Mouse (Mus musculus) limb, embryonic 12.5 days (tissue): ENCODE measurements around the gene Wdr74. TPM values are rescaled to one million over a fixed set of nuclear protein-coding genes. Genes with fewer than 3 reads are reported as not detected.

Experiments used
- ATAC-seq: fragments of 200-750 bp; cut with Nextera tagmentation; 2 replicates; pipeline ENCODE4 v1.8.0; 2017; ENCODE audit warnings: low read depth, moderate TSS enrichment; ENCODE audit not compliant: insufficient number of reproducible peaks, insufficient read depth, low FRiP score, low TSS enrichment
- H3K27ac ChIP-seq: fragments of 300-500 bp; sonication (generic); 2 replicates; pipeline ENCODE4 v1.5.1; 2016; ENCODE audit warnings: mild to moderate bottlenecking, moderate library complexity
- H3K27me3 ChIP-seq: fragments of 300-500 bp; sonication (generic); 2 replicates; pipeline ENCODE4 v1.6.1; 2016; ENCODE audit warnings: mild to moderate bottlenecking, moderate library complexity
- H3K36me3 ChIP-seq: fragments of 300-500 bp; sonication (generic); 2 replicates; pipeline ENCODE4 v1.6.1; 2016; ENCODE audit warnings: mild to moderate bottlenecking, moderate library complexity
- H3K4me1 ChIP-seq: fragments of 300-500 bp; sonication (generic); replicated peaks from 2 replicates; pipeline ENCODE4 v1.6.1; 2016
- H3K4me2 ChIP-seq: fragments of 300-500 bp; sonication (generic); 2 replicates; pipeline ENCODE4 v1.6.1; 2016; ENCODE audit warnings: mild to moderate bottlenecking, moderate library complexity
- H3K4me3 ChIP-seq: fragments of 300-500 bp; sonication (generic); replicated peaks from 2 replicates; pipeline ENCODE4 v1.5.1; 2016; ENCODE audit warnings: mild to moderate bottlenecking
- H3K9ac ChIP-seq: fragments of 300-500 bp; sonication (generic); replicated peaks from 2 replicates; pipeline ENCODE4 v1.6.1; 2016; ENCODE audit warnings: mild to moderate bottlenecking, moderate library complexity
- H3K9me3 ChIP-seq: fragments of 300-500 bp; sonication (generic); 2 replicates; pipeline ENCODE4 v1.6.1; 2016; ENCODE audit warnings: mild to moderate bottlenecking, moderate library complexity
- WGBS: fragments of 180-500 bp; shearing (Covaris S2); methylation state at CpG from one replicate; pipeline ENCODE4 v1.1.7; 2016; 5-methylcytosine and 5-hydroxymethylcytosine counted together
- polyA plus RNA-seq: library from polyadenylated mRNA; unstranded; fragments of >200 nt; fragmentation: Nextera tagmentation; extraction: Ambion mirVana; gene quantifications from 2 replicates; pipeline ENCODE4 v1.2.1, GENCODE M21; 2016

Gene Wdr74
- 92.4 and 96.6 TPM in 2 replicates for polyA plus RNA-seq

GRCm38 (mm10) chr19:8735389-8736159 is at the start of gene Wdr74:
TSS of gene Wdr74 (plus strand) at chr19:8735827.
- peak within 1 kb of the TSS; percentile 66 for H3K27ac ChIP-seq
- no peaks in the 10 kb centered on the region for H3K27me3 ChIP-seq
- peak within 1 kb of the TSS; percentile 89 for H3K4me3 ChIP-seq
- peak within 1 kb of the TSS; percentile 84 for H3K4me2 ChIP-seq
- H3K4me1 ChIP-seq, result peaks cover 8% of the 10 kb centered on the region
- no peaks in the 10 kb centered on the region for H3K9me3 ChIP-seq
- H3K36me3 ChIP-seq, result peaks cover 33% of the 10 kb centered on the region
- ATAC-seq, result peak; percentile 89
- peak within 1 kb of the TSS; percentile 79 for H3K9ac ChIP-seq
- under 1% methylated on average over 32 of the region's 32 CpGs for WGBS

- Histone ChIP-seq H3K9ac (no peak overlapping the region), H3K36me3 (no peaks in the 10 kb centered on the region), H3K4me1 (no peaks in the 10 kb centered on the region), H3K4me3 (no peak overlapping the region), H3K4me2 (no peak overlapping the region), H3K27ac (no peak overlapping the region), H3K27me3 (no peaks in the 10 kb centered on the region), H3K9me3 (no peaks in the 10 kb centered on the region)
- 72% methylated on average over 9 of the region's 9 CpGs for WGBS
- ATAC-seq, result no peak
Measured at GRCm38 (mm10) chr19:8691871-8692539, 43.6 kb upstream of the Wdr74 start.

GRCm38 (mm10) chr19:8692740-8693139 is 42.9 kb upstream of the Wdr74 start:
- no peak overlapping the region for H3K4me2 ChIP-seq
- no peak overlapping the region for H3K9ac ChIP-seq
- no peak overlapping the region for H3K27ac ChIP-seq
- no peaks in the 10 kb centered on the region for H3K27me3 ChIP-seq
- H3K36me3 ChIP-seq, result no peaks in the 10 kb centered on the region
- H3K9me3 ChIP-seq, result no peaks in the 10 kb centered on the region
- no peak for ATAC-seq
- H3K4me3 ChIP-seq, result no peak overlapping the region
- WGBS, result 59% methylated on average over 5 of the region's 5 CpGs
- no peaks in the 10 kb centered on the region for H3K4me1 ChIP-seq

GRCm38 (mm10) chr19:8695330-8695729 is 40.3 kb upstream of the Wdr74 start:
- no peak overlapping the region for H3K4me3 ChIP-seq
- no peak for ATAC-seq
- H3K9me3 ChIP-seq, result no peaks in the 10 kb centered on the region
- H3K4me2 ChIP-seq, result no peak overlapping the region
- H3K27me3 ChIP-seq, result no peaks in the 10 kb centered on the region
- WGBS, result 57% methylated on average over 6 of the region's 6 CpGs
- no peaks in the 10 kb centered on the region for H3K4me1 ChIP-seq
- no peak overlapping the region for H3K9ac ChIP-seq
- no peak overlapping the region for H3K27ac ChIP-seq
- no peaks in the 10 kb centered on the region for H3K36me3 ChIP-seq

- Histone ChIP-seq H3K36me3 (no peaks in the 10 kb centered on the region), H3K27ac (no peak overlapping the region), H3K9me3 (no peaks in the 10 kb centered on the region), H3K4me1 (no peaks in the 10 kb centered on the region), H3K4me3 (no peak overlapping the region), H3K27me3 (no peaks in the 10 kb centered on the region), H3K4me2 (no peak overlapping the region), H3K9ac (no peak overlapping the region)
- 81% methylated on average over 9 of the region's 9 CpGs for WGBS
- no peak for ATAC-seq
Measured at GRCm38 (mm10) chr19:8699652-8700051, 36.0 kb upstream of the Wdr74 start.

- WGBS, result 79% methylated on average over 3 of the region's 3 CpGs
Measured at GRCm38 (mm10) chr19:8702458-8702857, 33.2 kb upstream of the Wdr74 start.

GRCm38 (mm10) chr19:8703571-8703970 is 32.1 kb upstream of the Wdr74 start:
- no peak for ATAC-seq
- H3K9ac ChIP-seq, result no peak overlapping the region
- no peak overlapping the region for H3K4me2 ChIP-seq
- no peaks in the 10 kb centered on the region for H3K27me3 ChIP-seq
- peaks cover 24% of the 10 kb centered on the region for H3K36me3 ChIP-seq
- H3K4me3 ChIP-seq, result no peak overlapping the region
- 62% methylated on average over 3 of the region's 4 CpGs for WGBS
- H3K4me1 ChIP-seq, result no peaks in the 10 kb centered on the region
- no peak overlapping the region for H3K27ac ChIP-seq
- no peaks in the 10 kb centered on the region for H3K9me3 ChIP-seq

More at GRCm38 (mm10) chr19:8702458-8702857, 33.2 kb upstream of the Wdr74 start:
- H3K9ac ChIP-seq, result no peak overlapping the region
- no peak for ATAC-seq
- no peaks in the 10 kb centered on the region for H3K27me3 ChIP-seq
- no peaks in the 10 kb centered on the region for H3K4me1 ChIP-seq
- H3K36me3 ChIP-seq, result peaks cover 13% of the 10 kb centered on the region
- no peaks in the 10 kb centered on the region for H3K9me3 ChIP-seq
- H3K4me2 ChIP-seq, result no peak overlapping the region
- no peak overlapping the region for H3K4me3 ChIP-seq
- no peak overlapping the region for H3K27ac ChIP-seq

- no peak for ATAC-seq
- H3K9ac ChIP-seq, result no peak overlapping the region
- H3K36me3 ChIP-seq, result peaks cover 40% of the 10 kb centered on the region
- H3K4me3 ChIP-seq, result no peak overlapping the region
- H3K27me3 ChIP-seq, result no peaks in the 10 kb centered on the region
- no peaks in the 10 kb centered on the region for H3K9me3 ChIP-seq
- no peak overlapping the region for H3K4me2 ChIP-seq
- WGBS, result 75% methylated on average over 6 of the region's 6 CpGs
- H3K27ac ChIP-seq, result 0 out of 2 replicates have a peak overlapping the region, but pooled peaks have one; percentile 41
- no peaks in the 10 kb centered on the region for H3K4me1 ChIP-seq
Measured at GRCm38 (mm10) chr19:8705026-8705708, 30.5 kb upstream of the Wdr74 start.

GRCm38 (mm10) chr19:8706132-8706667 is 29.4 kb upstream of the Wdr74 start:
- no peak overlapping the region for H3K9ac ChIP-seq
- H3K9me3 ChIP-seq, result no peaks in the 10 kb centered on the region
- peaks cover 4% of the 10 kb centered on the region; the same call in 1 of the 2 replicates for H3K4me1 ChIP-seq
- no peak overlapping the region for H3K27ac ChIP-seq
- H3K27me3 ChIP-seq, result no peaks in the 10 kb centered on the region
- WGBS, result 87% methylated on average over 6 of the region's 7 CpGs
- no peak overlapping the region for H3K4me2 ChIP-seq
- no peak for ATAC-seq
- H3K4me3 ChIP-seq, result no peak overlapping the region
- H3K36me3 ChIP-seq, result peaks cover 51% of the 10 kb centered on the region

- H3K9ac ChIP-seq, result no peak overlapping the region
- H3K4me3 ChIP-seq, result no peak overlapping the region
- H3K4me1 ChIP-seq, result peaks cover 10% of the 10 kb centered on the region
- WGBS, result 96% methylated on average over 7 of the region's 7 CpGs
- H3K27me3 ChIP-seq, result no peaks in the 10 kb centered on the region
- no peak for ATAC-seq
- no peak overlapping the region for H3K27ac ChIP-seq
- peaks cover 57% of the 10 kb centered on the region for H3K36me3 ChIP-seq
- H3K9me3 ChIP-seq, result no peaks in the 10 kb centered on the region
- no peak overlapping the region for H3K4me2 ChIP-seq
Measured at GRCm38 (mm10) chr19:8706930-8707329, 28.7 kb upstream of the Wdr74 start.

- H3K36me3 ChIP-seq, result peaks cover 60% of the 10 kb centered on the region
- H3K27me3 ChIP-seq, result no peaks in the 10 kb centered on the region
- WGBS, result 93% methylated on average over 8 of the region's 8 CpGs
- ATAC-seq, result no peak
- H3K9ac ChIP-seq, result no peak overlapping the region
- H3K4me3 ChIP-seq, result no peak overlapping the region
- H3K4me1 ChIP-seq, result peaks cover 17% of the 10 kb centered on the region
- no peak overlapping the region for H3K27ac ChIP-seq
- H3K4me2 ChIP-seq, result no peak overlapping the region
- H3K9me3 ChIP-seq, result no peaks in the 10 kb centered on the region
Measured at GRCm38 (mm10) chr19:8708954-8709353, 26.7 kb upstream of the Wdr74 start.
